Mouse (Mus musculus): ENCODE measurements around the gene Acot2.

DNA sequence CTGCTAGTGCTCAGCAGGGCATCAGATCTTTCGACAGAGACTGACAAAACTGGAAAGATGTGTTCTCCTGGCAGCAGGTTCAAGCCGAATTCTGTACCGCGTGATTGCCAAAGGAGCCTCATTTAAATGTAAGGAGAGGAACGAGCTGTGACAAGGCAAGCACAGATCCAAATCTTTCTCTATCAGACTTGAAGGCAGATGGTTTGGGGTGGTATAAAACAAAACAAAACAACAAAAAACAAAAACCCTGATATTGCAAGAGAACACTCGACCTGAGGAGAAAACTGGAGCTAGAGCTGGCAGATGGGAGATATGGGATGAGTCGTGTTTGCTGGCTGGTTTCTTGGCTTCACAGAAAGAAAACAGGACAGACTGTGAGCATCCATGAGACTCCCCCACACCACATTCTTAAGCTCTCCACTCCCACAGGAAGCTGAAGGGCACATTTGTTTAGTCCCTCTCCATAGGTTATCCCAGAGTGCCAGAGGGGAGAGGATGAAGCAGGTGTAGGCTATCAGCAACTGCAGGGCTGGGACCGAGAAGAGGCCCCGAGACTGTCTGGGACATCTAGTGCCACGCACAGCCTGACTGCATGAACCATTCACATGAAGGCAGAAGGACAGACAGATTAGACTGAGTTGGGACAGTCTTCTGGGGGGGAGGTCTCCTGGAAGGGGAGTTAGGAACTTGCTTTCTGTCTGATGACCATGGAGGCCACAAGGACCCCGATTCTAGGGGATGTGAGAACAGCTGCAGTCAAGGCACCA lies 10.9 kb downstream of the Acot2 start:
- no peak for TF ChIP-seq POLR2A (IDR thresholded peaks at IDR 0.05; ENCODE audit: insufficient read length, low read depth)
- TF ChIP-seq MYOD1 (IDR thresholded peaks at IDR 0.05; ENCODE audit: control insufficient read depth in 1 of 3, insufficient read length in 2 of 3, low read depth in 2 of 3) = peak in 1 of 3 experiments; percentile 11
- TF ChIP-seq POLR2AphosphoS2 (IDR thresholded peaks at IDR 0.05; ENCODE audit: insufficient read length, low read depth) = no peak
- TF ChIP-seq E2F4 (IDR thresholded peaks at IDR 0.05; ENCODE audit: insufficient read depth) = no peak
- no peak for TF ChIP-seq MAX (IDR thresholded peaks at IDR 0.05; ENCODE audit: low read depth)
- TF ChIP-seq CEBPB (IDR thresholded peaks at IDR 0.05; ENCODE audit: insufficient read depth, poor library complexity, severe bottlenecking) = no peak
- TF ChIP-seq TCF12 (IDR thresholded peaks at IDR 0.05; ENCODE audit: insufficient read depth, poor library complexity, severe bottlenecking) = no peak
- TF ChIP-seq MYOG (IDR thresholded peaks at IDR 0.05; ENCODE audit: control insufficient read depth in 1 of 3, insufficient read depth in 1 of 3, insufficient read length in 2 of 3, low read depth in 2 of 3) = no peak

Measured in myocyte (in vitro differentiated cells).